Mouse (Mus musculus) erythroblast, embryonic 14.5 days (primary cell): ENCODE data around the gene Exosc5. TPM values are rescaled to one million over a fixed set of nuclear protein-coding genes. Genes with fewer than 3 reads are reported as not detected.
A peak's percentile ranks its signal among the peaks of the same experiment; 100 is the strongest.

Experiments
- H3K27me3 ChIP-seq: 2 replicates; pipeline ENCODE4 v1.6.1; 2012; ENCODE audit warnings: inconsistent platforms; ENCODE audit not compliant: control insufficient read depth
- H3K36me3 ChIP-seq: 2 replicates; pipeline ENCODE4 v1.6.1; 2012; ENCODE audit warnings: mild to moderate bottlenecking, inconsistent platforms; ENCODE audit not compliant: control insufficient read depth
- H3K4me1 ChIP-seq: 2 replicates; pipeline ENCODE4 v1.6.1; 2012; ENCODE audit warnings: inconsistent platforms; ENCODE audit not compliant: control insufficient read depth
- H3K4me3 ChIP-seq: replicated peaks from 2 replicates; pipeline ENCODE3; 2012; ENCODE audit warnings: moderate library complexity, mild to moderate bottlenecking, inconsistent platforms
- H3K9me3 ChIP-seq: 2 replicates; pipeline ENCODE4 v1.6.1; 2012; ENCODE audit warnings: low read length, inconsistent platforms, mixed read lengths; ENCODE audit not compliant: control insufficient read depth
- GATA1 ChIP-seq: IDR thresholded peaks from 2 replicates; pipeline ENCODE4 v1.6.1; 2012; ENCODE audit warnings: low read length, inconsistent platforms, mixed read lengths
- TAL1 ChIP-seq: IDR thresholded peaks from 3 replicates; pipeline ENCODE4 v1.6.1; 2012; ENCODE audit warnings: low read length, inconsistent platforms, mixed read lengths
- polyA plus RNA-seq: library from polyadenylated mRNA; stranded (reverse); fragments of >175 nt; gene quantifications from 2 replicates; pipeline ENCODE4 v1.2.3, GENCODE M21; 2012

Gene Exosc5
- polyA plus RNA-seq, 1 experiment = 11.8 TPM

- peaks cover 38% of the 10 kb centered on the region for H3K27me3 ChIP-seq
- H3K36me3 ChIP-seq = peaks cover 2% of the 10 kb centered on the region
- TF ChIP-seq TAL1 (no peak), GATA1 (no peak)
- peaks cover 13% of the 10 kb centered on the region for H3K4me1 ChIP-seq
- H3K4me3 ChIP-seq = no peak overlapping the region
- H3K9me3 ChIP-seq = no peaks in the 10 kb centered on the region
These were observed 15.3 kb downstream of the Exosc5 start for GRCm38 (mm10) chr7:25674297-25674696.

DNA sequence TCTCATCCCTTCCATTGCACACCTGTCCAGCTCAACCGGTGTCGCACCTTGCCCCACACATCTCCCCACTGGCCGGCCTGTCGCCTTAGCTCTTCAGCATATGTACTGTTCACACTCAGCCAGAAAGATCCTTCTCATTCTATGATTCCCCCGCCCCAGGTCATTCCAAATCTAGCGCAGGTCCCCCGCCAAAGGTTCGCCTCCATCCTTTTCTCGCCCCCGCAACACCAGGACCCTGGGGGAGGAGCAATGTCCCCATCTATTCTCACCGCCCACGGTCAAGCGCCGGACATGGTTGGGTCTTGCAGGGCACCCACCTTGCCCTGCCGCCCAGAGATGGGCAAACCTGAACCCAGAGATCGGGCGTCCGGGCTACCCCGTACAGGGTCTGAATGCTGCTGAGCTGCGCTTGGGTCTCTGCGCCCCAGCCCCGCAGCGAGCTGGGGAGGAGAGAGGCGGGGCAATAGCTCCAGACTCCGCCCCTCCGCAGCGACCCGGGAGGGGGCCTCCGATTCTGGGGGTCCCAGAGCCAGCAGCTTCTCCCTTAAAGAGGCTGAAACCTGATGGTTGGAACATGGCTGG, 15.8 kb downstream of the Exosc5 start, which contains the start of gene Tmem91:
TSS of gene Tmem91 (minus strand) at position 448 of the 582 bp plus-strand sequence.
- H3K4me1 ChIP-seq = peaks cover 18% of the 10 kb centered on the region
- TF ChIP-seq GATA1 (no peak), TAL1 (no peak)
- no peaks in the 10 kb centered on the region for H3K9me3 ChIP-seq
- peak within 1 kb of the TSS; percentile 18 for H3K4me3 ChIP-seq
- H3K27me3 ChIP-seq = peaks cover 38% of the 10 kb centered on the region
- no peaks in the 10 kb centered on the region; the same call in 1 of the 2 replicates for H3K36me3 ChIP-seq

GRCm38 (mm10) chr7:25675405-25675804, 16.4 kb downstream of the Exosc5 start:
- Histone ChIP-seq H3K36me3 (no peaks in the 10 kb centered on the region; the same call in 1 of the 2 replicates), H3K4me3 (no peak overlapping the region), H3K27me3 (peaks cover 38% of the 10 kb centered on the region), H3K9me3 (no peaks in the 10 kb centered on the region), H3K4me1 (peaks cover 24% of the 10 kb centered on the region)
- TF ChIP-seq GATA1 = no peak
- no peak for TF ChIP-seq TAL1

DNA sequence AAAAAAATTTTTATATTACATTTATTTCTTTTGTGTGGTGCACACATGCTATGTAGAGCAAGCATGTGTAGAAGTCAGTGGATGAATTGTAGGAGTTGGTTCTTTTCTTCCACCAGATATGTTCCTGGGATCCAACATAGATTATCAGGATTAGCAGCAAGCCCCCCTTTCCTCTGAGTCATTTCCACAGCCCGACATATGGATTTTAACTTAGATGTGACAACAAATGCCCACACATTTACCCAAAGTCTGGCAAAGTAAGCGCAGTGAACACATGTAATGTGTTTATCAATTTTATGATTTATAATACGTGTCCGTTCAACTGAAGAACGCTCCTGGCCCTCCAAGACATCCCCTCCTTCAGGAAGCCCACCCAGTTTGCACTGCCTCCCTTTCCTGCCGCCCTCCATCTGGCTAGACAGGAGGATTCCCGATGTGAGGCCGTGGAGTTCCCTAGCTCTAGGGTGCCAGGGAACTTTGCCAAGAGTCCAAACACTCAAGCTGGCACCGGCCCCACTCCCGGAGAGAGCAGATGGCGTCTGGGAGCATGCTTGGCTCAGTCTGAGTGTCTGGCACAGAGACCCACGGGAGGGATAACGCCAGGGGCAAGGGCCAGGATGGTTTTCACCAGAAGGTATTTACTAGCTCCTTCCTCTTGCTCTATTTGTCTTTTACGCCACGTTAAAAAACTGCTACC, 17.3 kb downstream of the Exosc5 start:
- H3K4me3 ChIP-seq = no peak overlapping the region
- no peaks in the 10 kb centered on the region for H3K9me3 ChIP-seq
- H3K36me3 ChIP-seq = no peaks in the 10 kb centered on the region
- TF ChIP-seq GATA1 = no peak
- no peak for TF ChIP-seq TAL1
- H3K4me1 ChIP-seq = peaks cover 32% of the 10 kb centered on the region
- H3K27me3 ChIP-seq = peaks cover 38% of the 10 kb centered on the region

- H3K36me3 ChIP-seq = peaks cover 2% of the 10 kb centered on the region
- H3K4me1 ChIP-seq = peaks cover 40% of the 10 kb centered on the region
- H3K9me3 ChIP-seq = no peaks in the 10 kb centered on the region
- no peak overlapping the region for H3K4me3 ChIP-seq
- peaks cover 38% of the 10 kb centered on the region for H3K27me3 ChIP-seq
- TF ChIP-seq TAL1 (no peak), GATA1 (no peak)
These were observed 18.0 kb downstream of the Exosc5 start for GRCm38 (mm10) chr7:25677013-25677412.

DNA sequence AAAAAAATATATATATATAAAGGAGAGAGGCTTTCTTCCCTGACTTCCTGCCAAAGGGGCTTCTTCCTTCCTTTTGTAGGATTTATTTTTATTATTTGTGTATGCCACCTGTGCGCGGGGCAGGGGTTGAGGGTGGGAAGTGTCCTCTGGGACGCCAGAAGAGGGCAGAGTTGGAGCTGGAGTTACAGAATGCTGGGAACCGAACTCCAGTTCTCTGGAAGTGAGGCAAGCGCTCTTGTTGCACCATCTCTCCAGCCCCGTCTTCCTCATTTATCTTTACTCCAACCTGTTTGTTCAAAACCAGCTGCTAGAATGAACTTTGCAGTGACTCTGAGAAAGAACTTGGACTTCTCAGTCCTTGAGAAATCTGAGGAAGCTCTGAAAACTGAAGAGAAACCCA, 21.0 kb downstream of the Exosc5 start:
- TF ChIP-seq TAL1 = no peak
- no peak for TF ChIP-seq GATA1
- Histone ChIP-seq H3K4me3 (peak overlapping the region; percentile 90), H3K4me1 (peaks cover 62% of the 10 kb centered on the region)

DNA sequence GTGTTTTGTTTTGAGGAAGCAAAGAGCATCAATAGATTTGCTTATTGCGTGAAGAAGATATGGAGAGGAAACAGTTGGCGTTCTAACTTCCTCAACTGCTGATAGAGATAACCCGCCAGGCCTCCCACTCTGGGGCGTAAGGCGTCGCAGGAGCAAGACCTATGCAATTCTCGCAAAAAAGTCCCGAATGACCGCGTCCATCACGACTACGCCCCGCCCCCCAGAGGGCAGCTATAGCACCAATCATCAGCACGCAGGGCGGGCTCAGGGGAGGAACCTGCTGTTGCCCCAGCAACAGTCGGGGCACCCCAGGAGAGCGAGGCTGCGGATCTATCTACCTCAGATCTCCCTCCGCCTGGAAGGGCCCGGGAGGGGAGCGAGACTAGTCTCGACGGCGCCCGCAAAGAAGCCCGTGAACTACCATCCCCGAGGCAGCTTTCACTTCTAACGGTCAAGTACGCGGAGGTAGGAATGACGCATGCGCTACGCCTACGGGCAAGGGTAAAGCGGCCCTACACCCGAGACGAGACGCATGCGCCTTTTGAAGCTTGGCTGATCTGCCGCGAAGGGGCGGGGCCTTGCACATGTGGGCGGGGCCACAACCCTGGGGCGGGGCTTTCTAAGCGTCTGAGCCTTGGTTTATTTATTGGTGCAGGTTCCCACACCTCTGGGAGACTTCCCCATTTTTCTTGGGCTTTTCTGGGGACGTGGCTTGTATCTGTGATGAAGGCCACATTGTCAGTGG, 21.7 kb downstream of the Exosc5 start, which contains the start of gene B9d2:
TSS of gene B9d2 (plus strand) at position 267 of the 745 bp plus-strand sequence.
- H3K4me3 ChIP-seq = peak within 1 kb of the TSS; percentile 90
- H3K36me3 ChIP-seq = peaks cover 33% of the 10 kb centered on the region
- peaks cover 6% of the 10 kb centered on the region for H3K27me3 ChIP-seq
- TF ChIP-seq TAL1 (peak; percentile 37; the same call in 2 of the 3 replicates), GATA1 (peak; percentile 5; the same call in 1 of the 2 replicates)
- no peaks in the 10 kb centered on the region for H3K9me3 ChIP-seq
- peaks cover 66% of the 10 kb centered on the region for H3K4me1 ChIP-seq

More for the DNA sequence above, 21.0 kb downstream of the Exosc5 start:
- H3K9me3 ChIP-seq = no peaks in the 10 kb centered on the region
- peaks cover 28% of the 10 kb centered on the region for H3K36me3 ChIP-seq
- peaks cover 13% of the 10 kb centered on the region for H3K27me3 ChIP-seq

- TF ChIP-seq TAL1 = no peak
- no peak for TF ChIP-seq GATA1
- Histone ChIP-seq H3K36me3 (peaks cover 39% of the 10 kb centered on the region), H3K4me1 (peaks cover 75% of the 10 kb centered on the region), H3K4me3 (peak overlapping the region; percentile 90), H3K9me3 (no peaks in the 10 kb centered on the region), H3K27me3 (peaks cover 1% of the 10 kb centered on the region)
These were observed 22.6 kb downstream of the Exosc5 start for GRCm38 (mm10) chr7:25681341-25682231.
